Mouse (Mus musculus): ENCODE measurements at regions not wholly inside any gene's neighbourhood (a gene's known extent, or its start where the extent isn't known, plus 50 kb on each side); places are given as distances from the start of the nearest gene placed in this dataset.

GRCm38 (mm10) chrX:11523791-11524190 is 196.2 kb downstream of the H2al1j start:
- no peaks in the 10 kb centered on the region for H3K36me3 ChIP-seq (replicated peaks; ENCODE audit: control insufficient read depth, insufficient read depth, low read depth)
- no peak overlapping the region for H3K4me3 ChIP-seq (ENCODE audit: insufficient read depth in 1 of 2, low read depth in 2 of 2, low read length in 2 of 2)
- ATAC-seq (ENCODE audit: insufficient read depth) = no peak
- H3K27ac ChIP-seq = no peak overlapping the region
- no peaks in the 10 kb centered on the region for H3K9me3 ChIP-seq (ENCODE audit: control insufficient read depth, low read length)
- TF ChIP-seq CTCF (IDR thresholded peaks at IDR 0.05; ENCODE audit: low read depth) (no peak), EP300 (IDR thresholded peaks at IDR 0.05; ENCODE audit: low read depth) (no peak)
- H3K4me1 ChIP-seq (replicated peaks; ENCODE audit: control insufficient read depth in 2 of 2, insufficient read depth in 2 of 2, low read length in 1 of 2) = no peaks in the 10 kb centered on the region
- WGBS (ENCODE audit: insufficient replicate concordance) = 42% methylated on average over 4 of the region's 4 CpGs
- no peak overlapping the region for H3K9ac ChIP-seq (replicated peaks)
- no peaks in the 10 kb centered on the region for H3K27me3 ChIP-seq (ENCODE audit: control insufficient read depth, insufficient read depth, low read length)
- no peak overlapping the region for H3K4me2 ChIP-seq (ENCODE audit: low read depth)
- no peak for DNase-seq (ENCODE audit: low read depth in 3 of 3, low spot score in 3 of 3)

GRCm38 (mm10) chrX:11525326-11525725 is 197.7 kb downstream of the H2al1j start:
- no peaks in the 10 kb centered on the region for H3K36me3 ChIP-seq (replicated peaks; ENCODE audit: control insufficient read depth, insufficient read depth, low read depth)
- no peaks in the 10 kb centered on the region for H3K27me3 ChIP-seq (ENCODE audit: control insufficient read depth, insufficient read depth, low read length)
- no peak overlapping the region for H3K4me2 ChIP-seq (ENCODE audit: low read depth)
- 62% methylated on average over 8 of the region's 8 CpGs for WGBS (ENCODE audit: insufficient replicate concordance)
- TF ChIP-seq CTCF (IDR thresholded peaks at IDR 0.05; ENCODE audit: low read depth) = no peak
- TF ChIP-seq EP300 (IDR thresholded peaks at IDR 0.05; ENCODE audit: low read depth) = no peak
- no peak overlapping the region for H3K9ac ChIP-seq (replicated peaks)
- ATAC-seq (ENCODE audit: insufficient read depth) (no peak), DNase-seq (ENCODE audit: low read depth in 3 of 3, low spot score in 3 of 3) (no peak)
- no peak overlapping the region for H3K4me3 ChIP-seq (ENCODE audit: insufficient read depth in 1 of 2, low read depth in 2 of 2, low read length in 2 of 2)
- H3K27ac ChIP-seq = no peak overlapping the region
- no peaks in the 10 kb centered on the region for H3K4me1 ChIP-seq (replicated peaks; ENCODE audit: control insufficient read depth in 2 of 2, insufficient read depth in 2 of 2, low read length in 1 of 2)
- H3K9me3 ChIP-seq (ENCODE audit: control insufficient read depth, low read length) = no peaks in the 10 kb centered on the region

- Histone ChIP-seq H3K36me3 (replicated peaks; ENCODE audit: control insufficient read depth, insufficient read depth, low read depth) (no peaks in the 10 kb centered on the region), H3K4me1 (replicated peaks; ENCODE audit: control insufficient read depth in 2 of 2, insufficient read depth in 2 of 2, low read length in 1 of 2) (no peaks in the 10 kb centered on the region), H3K4me2 (ENCODE audit: low read depth) (no peak overlapping the region), H3K9ac (replicated peaks) (no peak overlapping the region), H3K27me3 (ENCODE audit: control insufficient read depth, insufficient read depth, low read length) (no peaks in the 10 kb centered on the region), H3K9me3 (ENCODE audit: control insufficient read depth, low read length) (no peaks in the 10 kb centered on the region), H3K4me3 (ENCODE audit: insufficient read depth in 1 of 2, low read depth in 2 of 2, low read length in 2 of 2) (no peak overlapping the region), H3K27ac (no peak overlapping the region)
- TF ChIP-seq EP300 (IDR thresholded peaks at IDR 0.05; ENCODE audit: low read depth) (no peak), CTCF (IDR thresholded peaks at IDR 0.05; ENCODE audit: low read depth) (no peak)
- no peak for ATAC-seq (ENCODE audit: insufficient read depth)
- DNase-seq (ENCODE audit: low read depth in 3 of 3, low spot score in 3 of 3) = no peak
- 56% methylated on average over 5 of the region's 5 CpGs for WGBS (ENCODE audit: insufficient replicate concordance)
Observed at GRCm38 (mm10) chrX:11528589-11528988, 201.0 kb downstream of the H2al1j start.

- DNase-seq (ENCODE audit: low read depth in 3 of 3, low spot score in 3 of 3) (no peak), ATAC-seq (ENCODE audit: insufficient read depth) (no peak)
- Histone ChIP-seq H3K9ac (replicated peaks) (no peak overlapping the region), H3K27me3 (ENCODE audit: control insufficient read depth, insufficient read depth, low read length) (no peaks in the 10 kb centered on the region), H3K27ac (no peak overlapping the region), H3K9me3 (ENCODE audit: control insufficient read depth, low read length) (no peaks in the 10 kb centered on the region), H3K36me3 (replicated peaks; ENCODE audit: control insufficient read depth, insufficient read depth, low read depth) (no peaks in the 10 kb centered on the region), H3K4me1 (replicated peaks; ENCODE audit: control insufficient read depth in 2 of 2, insufficient read depth in 2 of 2, low read length in 1 of 2) (no peaks in the 10 kb centered on the region), H3K4me3 (ENCODE audit: insufficient read depth in 1 of 2, low read depth in 2 of 2, low read length in 2 of 2) (no peak overlapping the region), H3K4me2 (ENCODE audit: low read depth) (no peak overlapping the region)
- 58% methylated on average over 3 of the region's 3 CpGs for WGBS (ENCODE audit: insufficient replicate concordance)
- TF ChIP-seq EP300 (IDR thresholded peaks at IDR 0.05; ENCODE audit: low read depth) (no peak), CTCF (IDR thresholded peaks at IDR 0.05; ENCODE audit: low read depth) (no peak)
Observed at GRCm38 (mm10) chrX:11529221-11529620, 201.6 kb downstream of the H2al1j start.

- H3K4me2 ChIP-seq (ENCODE audit: low read depth) = no peak overlapping the region
- TF ChIP-seq EP300 (IDR thresholded peaks at IDR 0.05; ENCODE audit: low read depth) (no peak), CTCF (IDR thresholded peaks at IDR 0.05; ENCODE audit: low read depth) (no peak)
- ATAC-seq (ENCODE audit: insufficient read depth) (no peak), DNase-seq (ENCODE audit: low read depth in 3 of 3, low spot score in 3 of 3) (no peak)
- no peak overlapping the region for H3K9ac ChIP-seq (replicated peaks)
- no peaks in the 10 kb centered on the region for H3K4me1 ChIP-seq (replicated peaks; ENCODE audit: control insufficient read depth in 2 of 2, insufficient read depth in 2 of 2, low read length in 1 of 2)
- WGBS (ENCODE audit: insufficient replicate concordance) = 61% methylated on average over 4 of the region's 4 CpGs
- H3K27ac ChIP-seq = no peak overlapping the region
- H3K4me3 ChIP-seq (ENCODE audit: insufficient read depth in 1 of 2, low read depth in 2 of 2, low read length in 2 of 2) = no peak overlapping the region
- H3K27me3 ChIP-seq (ENCODE audit: control insufficient read depth, insufficient read depth, low read length) = no peaks in the 10 kb centered on the region
- H3K36me3 ChIP-seq (replicated peaks; ENCODE audit: control insufficient read depth, insufficient read depth, low read depth) = no peaks in the 10 kb centered on the region
- H3K9me3 ChIP-seq (ENCODE audit: control insufficient read depth, low read length) = no peaks in the 10 kb centered on the region
Observed at GRCm38 (mm10) chrX:11532817-11533216, 205.2 kb downstream of the H2al1j start.

All from liver, embryonic 14.5 days (tissue).